Mouse (Mus musculus) liver, embryonic 13.5 days (tissue): ENCODE measurements around the gene Cenpm. TPM values are rescaled to one million over a fixed set of nuclear protein-coding genes. Genes with fewer than 3 reads are reported as not detected.
"Not testable (repeated sequence)": the region's sequence is repeated elsewhere in the genome, so short reads cannot be mapped to it uniquely, and the experiment has no call there.

Source experiments
- ATAC-seq: fragments of 200-750 bp; cut with Nextera tagmentation; 2 replicates; pipeline ENCODE4 v1.8.0; 2017; ENCODE audit warnings: low read depth, mild to moderate bottlenecking, moderate number of reproducible peaks, moderate library complexity
- DNase-seq: peaks from one replicate; pipeline ENCODE4 v3.0.0; 2022
- H3K27ac ChIP-seq: fragments of 300-500 bp; sonication (generic); 2 replicates; pipeline ENCODE4 v1.5.1; 2015; ENCODE audit warnings: moderate library complexity, mild to moderate bottlenecking, inconsistent platforms
- H3K27me3 ChIP-seq: fragments of 300-500 bp; sonication (generic); 2 replicates; pipeline ENCODE4 v1.6.1; 2015; ENCODE audit warnings: mild to moderate bottlenecking, inconsistent platforms
- H3K36me3 ChIP-seq: fragments of 300-500 bp; sonication (generic); 2 replicates; pipeline ENCODE4 v1.6.1; 2015; ENCODE audit warnings: mild to moderate bottlenecking, inconsistent platforms
- H3K4me1 ChIP-seq: fragments of 300-500 bp; sonication (generic); replicated peaks from 2 replicates; pipeline ENCODE4 v1.6.1; 2015; ENCODE audit warnings: inconsistent platforms
- H3K4me2 ChIP-seq: fragments of 300-500 bp; sonication (generic); 2 replicates; pipeline ENCODE4 v1.6.1; 2015; ENCODE audit warnings: inconsistent platforms, mild to moderate bottlenecking, moderate library complexity
- H3K4me3 ChIP-seq: fragments of 300-500 bp; sonication (generic); replicated peaks from 2 replicates; pipeline ENCODE4 v1.5.1; 2015; ENCODE audit warnings: mild to moderate bottlenecking, inconsistent platforms
- H3K9ac ChIP-seq: fragments of 300-500 bp; sonication (generic); 2 replicates; pipeline ENCODE4 v1.6.1; 2015; ENCODE audit warnings: mild to moderate bottlenecking, inconsistent platforms
- H3K9me3 ChIP-seq: fragments of 300-500 bp; sonication (generic); replicated peaks from 2 replicates; pipeline ENCODE4 v1.6.1; 2016; ENCODE audit warnings: inconsistent platforms
- WGBS: fragments of 180-500 bp; shearing (Covaris S2); methylation state at CpG from one replicate; pipeline ENCODE4 v1.1.7; 2015; ENCODE audit not compliant: insufficient replicate concordance; 5-methylcytosine and 5-hydroxymethylcytosine counted together
- polyA plus RNA-seq: library from polyadenylated mRNA; unstranded; fragments of >200 nt; fragmentation: Nextera tagmentation; extraction: Ambion mirVana; gene quantifications from 2 replicates; pipeline ENCODE4 v1.2.1, GENCODE M21; 2015

Cenpm gene
- polyA plus RNA-seq, 1 experiment from 2014 or later: 41.7 TPM

DNA sequence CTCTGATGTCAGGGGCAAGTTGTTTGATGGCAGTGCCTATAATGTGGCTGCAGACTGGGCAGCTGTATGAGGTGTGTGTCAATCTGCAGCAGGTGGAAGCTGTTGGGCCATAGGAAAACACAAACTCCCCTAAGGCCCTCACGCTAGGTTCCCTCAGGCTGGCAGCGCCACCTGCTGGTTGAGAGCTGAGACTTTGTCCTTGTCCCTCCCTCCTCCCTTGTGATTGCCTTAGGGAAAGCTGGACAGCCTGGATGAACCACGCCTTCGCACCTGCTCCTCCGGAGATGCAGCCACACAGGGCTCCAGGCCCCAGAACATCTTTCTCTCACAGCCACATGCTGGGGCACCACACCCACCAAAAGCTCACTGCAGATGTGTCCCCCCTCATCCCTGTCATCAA lies 26.7 kb upstream of the Cenpm start:
- H3K9ac ChIP-seq: no peak overlapping the region
- no peaks in the 10 kb centered on the region for H3K36me3 ChIP-seq
- peaks cover 18% of the 10 kb centered on the region for H3K4me1 ChIP-seq
- 0 out of 2 replicates have a peak, but pooled peaks have one; percentile 16 for ATAC-seq
- peak; percentile 42 for DNase-seq
- H3K4me2 ChIP-seq: no peak overlapping the region
- H3K27ac ChIP-seq: no peak overlapping the region
- H3K27me3 ChIP-seq: peaks cover 48% of the 10 kb centered on the region
- no peak overlapping the region for H3K4me3 ChIP-seq
- WGBS: 6% methylated on average over 5 of the region's 5 CpGs
- no peaks in the 10 kb centered on the region for H3K9me3 ChIP-seq

DNA sequence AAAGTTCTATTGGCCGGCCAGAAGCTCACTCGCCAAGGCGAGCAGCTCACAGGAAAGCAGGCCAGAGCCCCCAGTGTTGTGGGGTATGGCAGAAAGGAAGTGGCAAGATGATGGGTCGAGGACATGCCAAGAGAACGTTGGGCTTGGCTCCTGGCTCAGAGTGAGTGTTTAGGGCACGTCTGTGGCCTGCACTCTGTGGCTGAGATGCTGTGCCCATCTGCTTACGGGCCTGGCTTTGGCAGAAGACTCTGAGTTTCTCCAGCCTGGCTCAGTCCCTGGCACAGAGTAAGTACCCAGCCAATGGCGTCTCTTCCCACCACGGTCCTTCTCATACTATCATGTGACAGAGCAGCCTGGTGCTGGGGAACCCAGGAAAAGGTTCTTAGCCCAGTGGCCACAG lies 24.2 kb upstream of the Cenpm start:
- ATAC-seq: no peak
- 65% methylated on average over 9 of the region's 9 CpGs for WGBS
- no peak for DNase-seq
- H3K4me1 ChIP-seq: peaks cover 9% of the 10 kb centered on the region
- H3K9me3 ChIP-seq: no peaks in the 10 kb centered on the region
- no peak overlapping the region for H3K4me2 ChIP-seq
- H3K27ac ChIP-seq: no peak overlapping the region
- H3K36me3 ChIP-seq: no peaks in the 10 kb centered on the region
- no peak overlapping the region for H3K9ac ChIP-seq
- H3K4me3 ChIP-seq: no peak overlapping the region
- H3K27me3 ChIP-seq: peaks cover 35% of the 10 kb centered on the region

DNA sequence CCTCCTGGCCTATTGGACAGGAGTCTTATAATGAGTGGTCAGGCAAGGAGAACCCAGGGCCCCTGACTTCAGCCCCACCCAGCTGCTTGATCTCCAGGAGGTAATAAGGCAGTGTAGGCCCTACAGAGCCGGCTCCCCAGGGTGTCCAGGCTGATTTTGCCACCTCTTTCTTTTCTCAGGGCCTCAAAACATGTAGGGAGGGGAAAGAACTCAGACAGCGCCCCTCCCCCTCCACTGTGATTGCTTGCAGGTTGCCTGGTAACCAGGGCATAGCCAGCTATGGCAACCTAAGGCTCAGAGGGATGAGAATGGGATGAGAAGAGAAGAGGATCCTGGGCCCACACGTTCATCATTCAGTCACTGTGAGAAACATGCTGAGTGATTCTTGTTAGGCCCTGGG lies 23.6 kb upstream of the Cenpm start:
- H3K4me3 ChIP-seq: no peak overlapping the region
- 35% methylated on average over 3 of the region's 3 CpGs for WGBS
- no peak for DNase-seq
- no peak overlapping the region for H3K4me2 ChIP-seq
- ATAC-seq: no peak
- no peak overlapping the region for H3K9ac ChIP-seq
- peaks cover 29% of the 10 kb centered on the region for H3K27me3 ChIP-seq
- H3K4me1 ChIP-seq: peaks cover 9% of the 10 kb centered on the region
- no peak overlapping the region for H3K27ac ChIP-seq
- H3K36me3 ChIP-seq: no peaks in the 10 kb centered on the region
- no peaks in the 10 kb centered on the region for H3K9me3 ChIP-seq

DNA sequence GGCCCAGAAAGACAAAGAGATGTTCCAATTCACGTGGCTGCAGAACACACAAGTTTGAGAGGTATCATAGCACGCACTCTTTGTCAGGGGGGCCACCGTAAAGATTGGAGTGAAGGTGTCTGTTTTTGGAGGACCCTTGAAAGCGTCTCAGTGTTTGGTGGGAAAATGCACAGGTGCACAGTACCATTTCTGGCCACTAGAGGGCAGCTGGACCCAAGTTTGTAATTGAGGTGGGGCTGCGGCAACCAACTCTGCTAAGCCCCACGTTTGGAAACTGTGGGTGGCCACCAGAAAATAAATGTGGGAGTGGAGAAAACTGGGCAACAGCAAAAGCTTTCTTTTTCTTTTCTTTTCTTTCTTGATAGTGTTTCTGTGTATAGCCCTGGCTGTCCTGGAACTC lies 21.8 kb upstream of the Cenpm start:
- Histone ChIP-seq H3K27me3 (peaks cover 17% of the 10 kb centered on the region), H3K4me2 (no peak overlapping the region), H3K9me3 (no peaks in the 10 kb centered on the region), H3K36me3 (no peaks in the 10 kb centered on the region), H3K4me1 (peaks cover 9% of the 10 kb centered on the region), H3K4me3 (no peak overlapping the region), H3K9ac (no peak overlapping the region), H3K27ac (no peak overlapping the region)
- WGBS: 10% methylated on average over 6 of the region's 6 CpGs
- ATAC-seq: no peak
- DNase-seq: peak; percentile 33

DNA sequence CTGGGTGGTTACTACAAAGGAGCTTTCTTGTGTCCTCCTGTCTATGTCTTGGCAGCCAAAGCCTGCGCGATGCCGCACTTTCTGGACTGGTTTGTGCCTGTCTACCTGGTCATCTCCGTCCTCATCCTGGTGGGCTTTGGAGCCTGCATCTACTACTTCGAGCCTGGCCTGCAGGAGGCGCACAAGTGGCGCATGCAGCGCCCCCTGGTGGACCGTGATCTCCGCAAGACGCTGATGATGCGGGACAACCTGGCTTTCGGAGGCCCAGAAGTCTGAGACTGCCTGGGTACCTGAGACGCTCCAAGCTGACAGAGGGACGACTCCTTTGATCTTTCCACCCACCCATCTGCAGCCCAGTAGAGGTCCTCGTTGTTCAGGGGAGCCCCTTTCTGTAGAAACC lies 15.0 kb upstream of the Cenpm start:
- no peaks in the 10 kb centered on the region for H3K9me3 ChIP-seq
- H3K4me1 ChIP-seq: no peaks in the 10 kb centered on the region
- no peak overlapping the region for H3K4me2 ChIP-seq
- H3K9ac ChIP-seq: no peak overlapping the region
- no peak overlapping the region for H3K4me3 ChIP-seq
- H3K36me3 ChIP-seq: no peaks in the 10 kb centered on the region
- ATAC-seq (no peak), DNase-seq (peak; percentile 59)
- H3K27ac ChIP-seq: no peak overlapping the region
- H3K27me3 ChIP-seq: peaks cover 40% of the 10 kb centered on the region
- WGBS: 8% methylated on average over 16 of the region's 16 CpGs

DNA sequence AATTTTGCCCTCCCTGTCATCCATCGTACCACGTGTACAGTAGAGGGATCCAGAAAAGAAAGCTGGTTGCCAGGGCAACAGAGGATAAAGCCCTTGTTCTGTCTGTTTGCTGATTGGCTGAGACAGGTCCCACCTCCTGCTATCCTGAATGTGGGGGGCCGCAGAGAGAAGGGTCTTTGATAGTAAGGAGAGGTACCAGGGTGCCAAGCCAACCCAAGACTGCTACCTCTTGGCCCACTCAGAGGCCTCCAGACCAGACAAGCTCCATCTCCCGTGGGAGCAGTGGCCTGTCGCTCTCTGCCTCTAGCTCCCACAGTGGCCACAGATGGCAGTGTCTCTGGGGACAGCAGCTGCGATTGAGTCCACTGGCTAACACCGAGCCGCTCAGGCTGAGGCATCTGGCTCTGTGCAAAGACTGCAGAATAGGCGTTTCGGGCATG lies 11.4 kb upstream of the Cenpm start:
- Histone ChIP-seq H3K27ac (no peak overlapping the region), H3K4me2 (no peak overlapping the region), H3K4me1 (no peaks in the 10 kb centered on the region), H3K36me3 (no peaks in the 10 kb centered on the region), H3K27me3 (peaks cover 31% of the 10 kb centered on the region), H3K9ac (no peak overlapping the region), H3K4me3 (no peak overlapping the region), H3K9me3 (no peaks in the 10 kb centered on the region; the same call in 1 of the 2 replicates)
- DNase-seq: no peak
- no peak for ATAC-seq
- 30% methylated on average over 10 of the region's 10 CpGs for WGBS

DNA sequence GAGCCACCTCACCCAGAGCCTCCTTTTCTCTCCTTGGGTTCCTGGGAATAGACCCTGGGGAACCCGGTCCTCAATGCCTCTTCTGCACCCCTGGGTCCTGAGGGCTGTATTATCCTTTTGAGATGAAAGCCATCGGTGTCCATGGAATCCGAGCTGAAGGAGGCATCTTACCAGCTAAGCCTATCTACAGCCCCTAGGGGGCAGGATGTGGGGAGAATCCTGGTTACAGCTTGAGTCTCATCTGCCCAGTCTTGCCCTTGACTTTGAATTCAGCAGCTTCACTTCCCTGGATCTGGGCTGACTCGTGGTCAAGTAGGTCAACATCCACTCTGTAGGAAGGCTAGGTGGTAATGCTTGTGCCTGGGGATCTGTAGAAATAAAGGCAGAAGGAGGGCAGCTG lies 10.7 kb upstream of the Cenpm start:
- Histone ChIP-seq H3K9ac (no peak overlapping the region), H3K4me2 (no peak overlapping the region), H3K4me1 (no peaks in the 10 kb centered on the region), H3K27me3 (peaks cover 27% of the 10 kb centered on the region), H3K9me3 (no peaks in the 10 kb centered on the region; the same call in 1 of the 2 replicates), H3K27ac (no peak overlapping the region), H3K4me3 (no peak overlapping the region), H3K36me3 (no peaks in the 10 kb centered on the region)
- ATAC-seq: no peak
- no peak for DNase-seq
- 27% methylated on average over 4 of the region's 4 CpGs for WGBS

DNA sequence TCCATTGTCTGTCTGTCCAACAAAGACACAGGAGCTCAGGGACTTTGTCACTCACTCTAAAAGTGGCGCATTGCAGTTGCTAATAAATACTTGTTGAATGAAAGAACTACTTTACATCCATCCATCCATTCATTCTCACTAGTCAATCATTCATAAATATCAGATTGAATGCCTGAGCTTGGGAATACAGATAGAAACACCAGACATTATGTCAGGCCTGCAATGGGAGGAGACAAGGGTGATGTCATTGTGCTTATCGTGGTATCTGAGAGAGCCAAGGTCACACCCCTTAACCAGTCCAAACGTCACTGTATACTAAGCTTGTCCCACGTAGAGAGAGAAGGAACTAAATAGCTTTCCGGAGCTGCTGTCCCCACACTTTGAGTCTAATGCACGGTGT lies 7.5 kb upstream of the Cenpm start, which contains the start of gene 1500009C09Rik:
1500009C09Rik (plus strand) TSS at position 301 of the 400 bp plus-strand sequence.
- WGBS: 56% methylated on average over 6 of the region's 6 CpGs
- Histone ChIP-seq H3K9ac (no peak within 1 kb of the TSS), H3K27me3 (peaks cover 22% of the 10 kb centered on the region), H3K4me2 (no peak within 1 kb of the TSS), H3K4me1 (no peaks in the 10 kb centered on the region), H3K36me3 (no peaks in the 10 kb centered on the region), H3K4me3 (no peak within 1 kb of the TSS), H3K9me3 (no peaks in the 10 kb centered on the region; the same call in 1 of the 2 replicates), H3K27ac (no peak within 1 kb of the TSS)
- DNase-seq (no peak), ATAC-seq (no peak)

DNA sequence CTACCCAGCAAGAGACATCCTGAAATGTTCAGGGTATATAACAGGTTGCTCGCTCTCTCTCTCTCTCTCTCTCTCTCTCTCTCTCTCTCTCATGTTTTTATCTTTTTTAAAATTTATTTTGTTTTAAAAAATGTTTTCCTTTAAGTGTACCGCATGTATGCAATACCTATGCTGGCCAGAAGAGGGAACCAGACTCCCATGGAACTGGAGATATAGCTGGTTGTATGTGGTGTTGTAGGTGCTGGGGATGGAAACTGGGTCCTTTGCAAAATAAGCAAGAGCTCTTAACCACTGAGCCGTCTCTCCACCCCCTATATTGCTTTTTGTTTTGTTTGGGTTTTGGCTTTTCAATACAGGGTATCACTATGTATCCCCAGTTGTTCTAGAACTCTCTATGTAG lies 7.0 kb upstream of the Cenpm start:
- Histone ChIP-seq H3K4me1 (no peaks in the 10 kb centered on the region), H3K36me3 (no peaks in the 10 kb centered on the region), H3K27me3 (peaks cover 17% of the 10 kb centered on the region), H3K9ac (no peak overlapping the region), H3K9me3 (no peaks in the 10 kb centered on the region; the same call in 1 of the 2 replicates), H3K27ac (no peak overlapping the region), H3K4me3 (no peak overlapping the region), H3K4me2 (no peak overlapping the region)
- no peak for ATAC-seq
- 75% methylated on average over 3 of the region's 3 CpGs for WGBS
- DNase-seq: no peak

DNA sequence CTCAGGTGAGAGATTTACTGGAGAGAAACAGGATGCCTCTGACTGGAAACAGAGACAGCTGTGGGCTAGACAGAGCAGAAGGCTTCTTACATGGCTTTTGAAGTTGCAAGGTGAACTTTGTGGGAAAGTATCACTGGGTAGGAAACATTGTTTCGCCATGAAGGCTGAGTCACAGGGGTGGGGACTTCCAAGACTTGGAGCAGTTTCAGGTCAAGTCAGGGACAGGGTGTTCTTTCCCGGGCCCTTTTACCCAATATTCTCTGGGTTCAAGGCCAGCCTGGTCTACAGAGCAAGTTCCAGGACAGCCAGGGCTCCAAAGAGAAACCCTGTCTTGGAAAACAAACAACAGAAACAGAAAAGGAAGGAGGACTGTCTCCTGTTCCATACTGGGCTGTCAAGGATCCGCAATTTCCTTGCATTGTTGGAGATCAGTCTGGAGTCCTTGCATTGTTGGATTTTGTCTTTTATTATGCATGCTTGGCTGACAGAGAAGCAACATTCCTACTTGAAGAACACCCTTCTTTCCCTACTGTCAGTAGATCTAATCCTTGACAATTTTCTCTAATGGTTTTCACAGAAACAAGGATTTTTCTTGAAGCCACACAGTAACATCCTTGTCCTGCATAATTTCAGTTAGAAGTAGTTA lies 2.7 kb upstream of the Cenpm start:
- H3K9ac ChIP-seq: 0 out of 2 replicates have a peak overlapping the region, but pooled peaks have one; percentile 9
- DNase-seq (no peak), ATAC-seq (no peak)
- H3K9me3 ChIP-seq: no peaks in the 10 kb centered on the region; the same call in 1 of the 2 replicates
- 57% methylated on average over 3 of the region's 3 CpGs for WGBS
- H3K36me3 ChIP-seq: no peaks in the 10 kb centered on the region
- peaks cover 23% of the 10 kb centered on the region for H3K4me1 ChIP-seq
- H3K4me2 ChIP-seq: no peak overlapping the region
- no peaks in the 10 kb centered on the region for H3K27me3 ChIP-seq
- no peak overlapping the region for H3K27ac ChIP-seq
- no peak overlapping the region for H3K4me3 ChIP-seq

DNA sequence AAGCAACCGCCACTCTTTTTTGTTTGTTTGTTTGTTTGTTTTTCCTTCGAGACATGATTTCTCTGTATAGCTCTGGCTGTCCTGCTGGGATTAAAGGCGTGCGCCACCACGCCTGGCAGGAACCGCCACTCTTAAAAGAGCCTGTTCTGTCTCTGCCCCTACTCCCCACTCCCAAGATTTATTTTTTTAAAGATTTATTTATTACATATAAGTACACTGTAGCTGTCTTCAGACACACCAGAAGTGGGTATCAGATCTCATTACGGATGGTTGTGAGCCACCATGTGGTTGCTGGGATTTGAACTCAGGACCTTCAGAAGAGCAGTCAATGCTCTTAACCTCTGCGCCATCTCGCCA lies 235 bp upstream of the Cenpm start:
- not testable (repeated sequence) for ATAC-seq
- peak overlapping the region; percentile 73 for H3K4me3 ChIP-seq
- WGBS: 22% methylated on average over 9 of the region's 9 CpGs

DNA sequence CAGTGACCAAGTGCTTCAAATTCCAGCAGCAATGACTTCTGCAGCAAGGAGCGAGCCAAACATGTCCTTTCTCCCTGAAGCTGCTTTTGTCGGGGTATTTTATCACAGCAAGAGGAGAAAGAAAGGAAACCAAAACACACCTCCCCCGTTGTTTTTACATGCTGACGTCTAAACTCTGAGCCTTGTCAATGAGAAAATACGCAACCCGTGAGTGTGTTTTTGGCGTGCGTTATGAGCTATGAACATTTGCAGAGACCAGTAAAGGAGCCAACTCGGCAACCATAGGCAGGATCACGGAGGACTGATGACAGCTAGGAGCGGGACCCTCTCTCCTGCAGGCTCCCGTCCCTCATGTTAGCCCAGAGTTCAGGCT lies 820 bp downstream of the Cenpm start:
- Histone ChIP-seq H3K36me3 (peaks cover 19% of the 10 kb centered on the region), H3K27ac (peak overlapping the region; percentile 88), H3K4me1 (peaks cover 31% of the 10 kb centered on the region), H3K9ac (peak overlapping the region; percentile 80), H3K27me3 (no peaks in the 10 kb centered on the region), H3K4me3 (peak overlapping the region; percentile 73), H3K4me2 (peak overlapping the region; percentile 94), H3K9me3 (no peaks in the 10 kb centered on the region)
- no peak for ATAC-seq
- WGBS: 6% methylated on average over 12 of the region's 12 CpGs
- no peak for DNase-seq

More for the DNA sequence above, 235 bp upstream of the Cenpm start:
- Histone ChIP-seq H3K27ac (peak overlapping the region; percentile 88), H3K36me3 (peaks cover 13% of the 10 kb centered on the region; the same call in 1 of the 2 replicates), H3K4me1 (peaks cover 31% of the 10 kb centered on the region), H3K9ac (peak overlapping the region; percentile 80), H3K4me2 (peak overlapping the region; percentile 94)
- not testable (repeated sequence) for DNase-seq, H3K9me3 ChIP-seq, H3K27me3 ChIP-seq
